Mouse (Mus musculus): ENCODE results near the gene Kif5a.

Gene Kif5a

DNA sequence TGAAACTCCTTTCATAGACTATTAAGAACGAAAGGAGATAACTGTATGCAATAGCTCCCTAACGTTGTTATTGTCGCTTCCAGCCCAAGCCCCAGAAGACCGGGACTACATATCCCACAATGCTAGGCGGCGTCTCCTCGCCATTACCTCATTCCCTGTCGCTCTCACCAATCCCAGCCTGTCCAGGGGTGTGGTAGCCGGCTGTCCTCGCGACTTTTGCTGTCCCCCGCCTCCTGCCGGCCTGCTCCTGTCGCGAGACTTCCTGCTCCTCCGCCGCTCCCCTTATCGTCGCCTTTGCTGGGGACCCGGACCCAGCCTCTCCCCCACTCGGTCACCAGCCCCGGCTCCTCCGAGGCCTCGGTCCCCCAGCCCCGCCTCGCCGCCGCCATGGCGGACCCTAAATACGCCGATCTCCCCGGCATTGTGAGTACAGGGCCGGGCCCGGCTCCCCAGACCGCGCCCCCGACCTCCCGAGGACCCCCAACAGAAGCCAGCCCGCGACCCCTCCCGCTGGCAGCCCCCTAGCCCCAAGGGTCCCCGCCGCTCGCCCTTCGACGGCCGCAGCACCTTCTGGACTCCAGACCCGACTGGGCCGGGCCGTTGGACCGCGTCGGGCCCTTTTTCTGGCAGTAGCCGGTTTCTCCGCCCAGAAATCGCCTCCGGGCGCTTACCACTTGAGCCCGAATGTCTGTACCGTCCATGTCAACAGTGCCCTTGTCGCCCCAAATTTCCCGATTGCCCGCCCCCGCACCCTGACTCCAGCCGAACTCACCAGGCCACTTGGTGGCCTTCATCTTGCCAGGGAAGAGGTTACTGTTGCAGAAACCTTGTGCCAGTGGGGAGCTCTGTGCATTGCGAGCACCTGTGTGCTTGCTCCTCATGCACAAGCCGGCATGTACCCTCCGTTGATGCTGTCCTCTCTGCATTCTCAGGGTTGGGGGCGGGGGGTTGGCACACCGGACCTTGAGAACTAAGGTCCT is 3.3 kb upstream of the Kif5a start, which contains the start of gene Dctn2:
Gene Dctn2, plus strand, starts transcription at position 257 of the 980 bp plus-strand sequence.
- DNase-seq (ENCODE audit: low read depth, low spot score), result peak; percentile 96

- DNase-seq (ENCODE audit: low read depth, low spot score), result peak; percentile 55
Measured at GRCm38 (mm10) chr10:127265727-127266111, 2.6 kb upstream of the Kif5a start.

DNA sequence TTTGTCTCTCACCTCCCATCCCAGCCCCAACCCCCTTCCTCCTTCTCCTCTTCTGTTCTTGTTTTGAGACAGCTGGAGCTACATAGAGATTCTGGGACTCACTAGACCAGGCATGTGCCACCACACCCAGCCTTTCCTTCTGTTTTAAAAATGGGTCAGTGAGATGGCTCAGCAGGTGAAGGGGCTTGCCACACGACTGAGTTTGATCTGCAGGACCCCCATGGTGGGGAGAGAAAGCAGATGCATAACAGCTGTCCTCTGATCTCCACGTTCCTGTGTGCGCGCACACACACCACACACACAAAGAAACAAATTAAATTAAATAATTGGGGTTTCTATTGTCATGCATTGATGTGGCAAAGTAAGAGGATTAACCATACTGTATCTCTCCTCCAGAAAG is 1.8 kb upstream of the Kif5a start:
- no peak for DNase-seq (ENCODE audit: low read depth, low spot score)

GRCm38 (mm10) chr10:127264336-127264735 is 1.2 kb upstream of the Kif5a start:
- no peak for DNase-seq (ENCODE audit: low read depth, low spot score)

DNA sequence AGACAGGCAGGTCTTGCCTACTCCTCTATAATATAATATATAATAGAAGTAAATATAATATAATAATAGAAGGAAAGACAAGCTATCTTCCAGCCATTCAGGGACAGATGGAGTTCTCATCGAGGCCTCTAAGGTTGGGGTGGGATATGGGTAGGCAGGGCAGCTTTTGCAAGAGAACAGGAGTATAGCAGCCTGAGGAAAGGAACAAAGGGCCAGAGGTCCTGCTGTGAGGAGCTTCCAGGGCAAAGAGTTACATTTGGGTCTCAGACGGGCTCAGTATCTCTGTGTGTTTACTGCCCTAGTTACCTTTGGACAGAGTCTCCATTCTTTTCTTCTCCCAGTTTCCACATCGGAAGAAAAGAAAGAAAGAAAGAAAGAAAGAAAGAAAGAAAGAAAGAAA is 483 bp upstream of the Kif5a start:
- no peak for DNase-seq (ENCODE audit: low read depth, low spot score)

- DNase-seq (ENCODE audit: low read depth, low spot score), result no peak
Measured at GRCm38 (mm10) chr10:127261706-127262547, 1.2 kb downstream of the Kif5a start.

DNA sequence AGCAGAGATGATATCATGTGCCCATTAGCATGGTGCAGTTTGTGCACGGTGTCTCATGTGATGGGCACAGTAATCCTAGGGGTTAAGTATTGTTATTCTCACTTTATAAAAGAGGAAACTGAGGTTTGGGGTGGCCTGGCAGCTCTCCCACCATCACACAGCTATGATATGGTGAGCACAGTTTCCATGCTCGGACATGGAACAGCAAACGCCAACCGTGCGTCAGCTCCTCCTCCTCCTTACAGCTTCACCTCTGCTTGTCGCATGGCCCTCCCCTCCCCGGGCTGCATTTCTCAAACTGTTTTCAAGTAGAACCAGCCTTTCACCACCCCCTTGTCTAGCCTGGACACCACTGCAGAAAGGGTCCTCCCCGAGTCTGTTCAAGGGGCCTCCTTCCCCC is 4.7 kb downstream of the Kif5a start:
- no peak for DNase-seq (ENCODE audit: low read depth, low spot score)

DNA sequence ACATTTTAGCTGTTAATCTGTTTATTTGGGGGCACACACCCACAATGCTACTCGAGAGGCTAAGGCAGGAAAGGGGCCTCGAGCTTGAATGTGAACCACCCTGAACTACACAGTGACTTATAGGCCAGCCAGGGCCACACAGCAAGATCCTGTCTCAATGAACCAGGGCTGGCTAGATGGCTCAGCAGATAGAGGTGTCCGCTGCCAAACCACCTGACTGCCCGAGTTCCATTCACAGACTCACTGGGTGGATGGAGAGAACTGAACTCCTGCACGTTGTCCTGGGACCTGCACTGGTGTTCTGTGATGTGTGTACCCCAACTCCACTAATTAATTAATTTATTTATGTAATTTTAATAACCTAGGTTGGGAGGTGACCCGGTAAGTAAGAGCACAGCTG is 5.4 kb downstream of the Kif5a start:
- DNase-seq (ENCODE audit: low read depth, low spot score), result no peak

DNA sequence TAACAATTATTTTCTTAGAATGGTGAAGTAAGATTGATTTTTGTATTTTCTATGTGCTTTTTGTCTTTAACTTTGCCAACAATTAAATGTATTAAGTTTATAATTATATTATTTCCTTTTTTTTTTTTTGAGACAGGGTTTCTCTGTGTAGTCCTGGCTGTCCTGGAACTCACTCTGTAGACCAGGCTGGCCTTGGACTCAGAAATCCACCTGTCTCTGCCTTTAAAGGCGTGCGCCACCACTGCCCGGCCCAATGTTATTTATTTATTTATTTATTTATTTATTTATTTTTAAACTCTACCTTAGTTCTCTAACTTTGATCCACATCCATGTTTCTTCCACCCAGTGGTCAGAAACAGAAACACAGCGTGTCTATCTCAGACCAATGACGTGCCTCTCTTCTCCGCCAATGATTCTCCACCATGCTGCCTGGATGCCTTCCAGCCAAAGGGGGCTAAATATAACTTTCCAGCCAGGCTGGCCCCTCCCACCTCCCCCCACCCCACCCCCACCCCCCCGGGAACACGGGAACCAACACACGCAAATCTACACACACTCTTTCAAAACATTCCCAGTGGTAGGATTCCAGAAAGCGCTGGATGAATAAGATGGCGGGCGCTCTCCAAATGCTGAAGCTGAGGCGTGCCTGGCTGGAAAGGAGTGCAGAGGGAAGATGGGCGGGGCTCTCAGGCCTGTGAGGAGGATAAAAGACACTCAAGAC is 7.4 kb downstream of the Kif5a start:
- DNase-seq (ENCODE audit: low read depth, low spot score), result no peak

- DNase-seq (ENCODE audit: low read depth, low spot score), result no peak
Measured at GRCm38 (mm10) chr10:127250810-127251209, 12.3 kb downstream of the Kif5a start.

DNA sequence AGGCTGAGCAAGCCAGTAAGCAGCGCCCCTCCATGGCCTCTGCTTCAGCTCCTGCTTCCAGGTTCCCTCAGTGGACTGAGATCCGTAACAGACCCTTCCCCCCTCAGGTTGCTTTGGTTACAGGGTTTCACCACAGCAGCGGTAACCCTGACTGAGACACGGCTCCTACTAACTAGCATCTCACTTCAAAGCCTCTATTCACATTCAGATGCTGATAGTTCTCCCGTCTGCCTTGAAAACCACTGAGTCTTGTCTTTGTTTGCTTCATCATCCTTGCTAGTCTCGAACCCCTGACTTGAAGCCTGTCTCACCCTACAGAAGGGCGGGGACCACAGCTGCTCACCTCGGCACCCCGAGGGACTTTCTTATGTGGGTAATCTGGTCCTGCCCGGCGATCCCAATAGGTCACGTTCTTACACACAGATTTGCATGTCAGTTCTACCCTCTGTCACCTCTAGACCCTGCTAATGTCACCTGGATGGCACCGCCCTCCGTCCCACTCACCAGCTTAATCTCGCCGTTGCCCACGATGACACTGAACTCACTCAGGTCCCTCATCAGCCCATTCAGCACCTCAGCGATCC is 24.8 kb downstream of the Kif5a start:
- DNase-seq (ENCODE audit: low read depth, low spot score), result no peak

DNA sequence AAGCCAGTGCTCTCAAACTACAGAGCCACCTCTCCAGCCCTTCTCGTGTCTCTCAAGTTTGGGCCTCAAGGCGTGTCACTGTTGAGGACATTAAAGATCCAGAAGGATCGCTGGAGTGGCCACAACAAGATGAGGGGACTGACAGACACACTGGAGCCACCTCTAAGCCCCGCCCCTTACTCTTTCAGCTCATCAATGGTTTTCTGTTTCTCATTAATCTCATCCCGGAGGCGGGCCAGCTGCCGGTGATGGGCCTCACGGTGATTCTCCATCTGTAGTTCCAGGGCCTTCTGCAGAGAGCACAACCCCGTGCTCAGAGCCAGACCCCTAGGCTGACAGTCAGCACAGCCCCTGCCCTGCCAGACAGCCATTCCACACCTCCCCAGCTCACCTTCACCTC is 26.6 kb downstream of the Kif5a start:
- DNase-seq (ENCODE audit: low read depth, low spot score), result no peak

DNA sequence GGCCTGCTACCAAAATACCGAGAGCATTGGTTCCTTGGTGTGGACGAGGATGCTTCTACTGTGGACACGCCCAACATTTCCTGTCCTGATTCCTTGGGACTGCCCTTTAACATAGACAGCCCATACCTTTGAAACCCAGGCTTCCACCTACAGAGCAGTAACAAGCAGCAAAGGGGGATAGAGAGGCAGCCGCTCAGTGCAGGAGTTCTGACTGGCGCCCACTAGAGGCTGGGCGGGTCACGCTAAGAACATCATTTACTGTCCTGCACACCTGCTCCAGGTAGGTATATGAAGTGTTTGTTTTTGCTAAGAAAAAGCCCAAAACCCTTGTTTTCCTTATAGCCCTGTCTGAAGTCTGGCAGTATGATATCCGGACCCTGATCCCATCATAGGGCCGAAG is 30.0 kb downstream of the Kif5a start:
- DNase-seq (ENCODE audit: low read depth, low spot score), result peak; percentile 70

- no peak for DNase-seq (ENCODE audit: low read depth, low spot score)
Measured at GRCm38 (mm10) chr10:127231741-127232140, 31.4 kb downstream of the Kif5a start.

GRCm38 (mm10) chr10:127230693-127231092 is 32.5 kb downstream of the Kif5a start:
- DNase-seq (ENCODE audit: low read depth, low spot score), result peak; percentile 19

DNA sequence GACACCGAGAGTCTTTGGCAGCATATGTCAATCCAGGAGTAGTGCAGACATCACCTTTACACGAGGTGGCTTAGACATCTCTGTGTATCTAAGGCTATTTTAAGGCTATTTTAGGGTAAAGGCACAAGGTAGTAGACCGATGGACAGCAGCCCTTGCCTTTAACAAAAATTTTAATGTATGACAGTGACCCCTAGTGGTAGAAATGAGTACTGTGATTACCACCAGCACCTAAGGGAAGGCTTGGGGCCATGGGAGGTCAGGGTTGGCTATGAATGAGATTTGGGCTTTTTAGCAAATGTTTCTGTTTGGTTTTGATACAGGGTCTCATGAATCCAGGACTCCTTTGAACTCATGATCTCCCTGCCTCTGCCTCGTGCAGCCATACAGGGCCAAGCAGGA is 34.3 kb downstream of the Kif5a start:
- peak; percentile 81 for DNase-seq (ENCODE audit: low read depth, low spot score)

- DNase-seq (ENCODE audit: low read depth, low spot score), result no peak
Measured at GRCm38 (mm10) chr10:127227163-127227562, 36.0 kb downstream of the Kif5a start.

GRCm38 (mm10) chr10:127226318-127226895 is 36.7 kb downstream of the Kif5a start:
- no peak for DNase-seq (ENCODE audit: low read depth, low spot score)

- peak; percentile 73 for DNase-seq (ENCODE audit: low read depth, low spot score)
Measured at GRCm38 (mm10) chr10:127225732-127226131, 37.4 kb downstream of the Kif5a start.

GRCm38 (mm10) chr10:127225213-127225612 is 37.9 kb downstream of the Kif5a start:
- no peak for DNase-seq (ENCODE audit: low read depth, low spot score)

- DNase-seq (ENCODE audit: low read depth, low spot score), result peak; percentile 36
Measured at GRCm38 (mm10) chr10:127218339-127218738, 44.8 kb downstream of the Kif5a start.

Measured in CD4-positive, CD25-positive, alpha-beta regulatory T cell, adult 2 months (primary cell).